Mouse (Mus musculus): ENCODE results near the gene Fgd3. TPM values are rescaled to one million over a fixed set of nuclear protein-coding genes. Genes with fewer than 3 reads are reported as not detected.

Fgd3 gene
- polyA plus RNA-seq, 1 experiment, result 8.5 TPM

DNA sequence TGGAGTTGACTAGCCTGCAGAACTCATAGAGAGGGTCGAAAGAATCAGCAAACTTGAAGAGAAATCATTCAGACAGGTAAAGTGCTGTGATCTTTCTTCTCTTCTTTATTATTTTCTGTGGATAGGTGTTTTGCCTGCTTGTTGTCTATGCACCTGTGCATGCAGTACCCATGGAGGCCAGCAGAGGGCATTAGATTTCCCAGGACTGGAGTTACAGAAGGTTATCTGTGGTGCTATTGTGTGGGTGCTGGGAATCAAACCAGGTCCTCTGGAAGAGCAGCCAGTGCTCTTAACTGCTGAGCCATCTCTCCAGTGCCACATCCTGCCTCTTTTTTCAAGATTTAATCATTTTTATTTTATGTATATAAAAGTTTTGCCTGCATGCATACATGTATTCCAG lies 28.7 kb downstream of the Fgd3 start:
- no peak overlapping the region for H3K27ac ChIP-seq (ENCODE audit: insufficient read depth, low read length)
- H3K4me3 ChIP-seq (ENCODE audit: insufficient read depth, low read length), result no peak overlapping the region
- peak; percentile 1; the same call in 1 of the 2 replicates for TF ChIP-seq CTCF (IDR thresholded peaks at IDR 0.05; ENCODE audit: borderline replicate concordance, insufficient read depth, low read length)
- TF ChIP-seq POLR2A (IDR thresholded peaks at IDR 0.05; ENCODE audit: low read depth, low read length), result no peak
- peaks cover 5% of the 10 kb centered on the region; the same call in 1 of the 2 replicates for H3K4me1 ChIP-seq (ENCODE audit: control insufficient read depth, insufficient read depth, low read length)

DNA sequence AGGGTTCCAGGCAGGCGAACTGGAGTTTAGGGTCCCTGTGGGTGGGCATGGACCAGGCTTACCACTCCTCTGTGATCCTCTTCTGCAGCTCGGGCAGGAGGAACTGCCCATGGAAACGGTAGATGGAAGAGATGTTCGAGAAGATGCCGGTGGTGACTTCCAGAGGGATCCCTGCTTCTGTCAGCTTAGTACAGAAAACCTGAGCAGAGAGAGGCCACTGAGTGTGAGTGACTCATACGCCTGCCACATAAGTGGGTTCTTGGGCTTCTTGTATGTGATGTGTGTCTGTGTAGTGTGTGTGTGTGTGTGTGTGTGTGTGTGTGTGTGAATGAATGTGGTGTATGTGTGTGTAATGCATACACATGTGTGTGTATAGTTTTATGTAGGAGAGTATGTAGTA lies 32.9 kb downstream of the Fgd3 start:
- no peak overlapping the region for H3K27ac ChIP-seq (ENCODE audit: insufficient read depth, low read length)
- no peak for TF ChIP-seq POLR2A (IDR thresholded peaks at IDR 0.05; ENCODE audit: low read depth, low read length)
- no peak for TF ChIP-seq CTCF (IDR thresholded peaks at IDR 0.05; ENCODE audit: borderline replicate concordance, insufficient read depth, low read length)
- no peak overlapping the region for H3K4me3 ChIP-seq (ENCODE audit: insufficient read depth, low read length)
- no peaks in the 10 kb centered on the region for H3K4me1 ChIP-seq (ENCODE audit: control insufficient read depth, insufficient read depth, low read length)

DNA sequence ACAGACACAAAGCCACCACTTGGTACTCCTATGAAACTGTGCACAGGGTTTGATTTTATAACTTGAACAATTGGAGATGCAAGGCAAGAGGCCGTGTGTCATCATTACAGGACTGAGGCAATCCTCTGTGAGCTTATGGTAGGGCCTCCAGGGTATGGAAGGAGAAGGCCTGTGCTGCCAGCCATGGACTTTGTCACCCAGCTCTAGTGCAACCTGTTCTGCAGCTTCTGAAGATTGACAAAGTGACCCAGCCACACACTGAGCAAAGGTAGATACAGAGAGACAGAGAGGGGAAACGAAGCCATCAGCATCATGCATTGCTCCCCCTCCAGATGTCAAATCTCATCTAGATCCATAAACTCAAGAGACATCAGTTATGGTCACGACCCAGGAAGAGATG lies 33.4 kb downstream of the Fgd3 start:
- Histone ChIP-seq H3K4me1 (ENCODE audit: control insufficient read depth, insufficient read depth, low read length) (no peaks in the 10 kb centered on the region), H3K4me3 (ENCODE audit: insufficient read depth, low read length) (no peak overlapping the region), H3K27ac (ENCODE audit: insufficient read depth, low read length) (no peak overlapping the region)
- no peak for TF ChIP-seq CTCF (IDR thresholded peaks at IDR 0.05; ENCODE audit: borderline replicate concordance, insufficient read depth, low read length)
- TF ChIP-seq POLR2A (IDR thresholded peaks at IDR 0.05; ENCODE audit: low read depth, low read length), result no peak

DNA sequence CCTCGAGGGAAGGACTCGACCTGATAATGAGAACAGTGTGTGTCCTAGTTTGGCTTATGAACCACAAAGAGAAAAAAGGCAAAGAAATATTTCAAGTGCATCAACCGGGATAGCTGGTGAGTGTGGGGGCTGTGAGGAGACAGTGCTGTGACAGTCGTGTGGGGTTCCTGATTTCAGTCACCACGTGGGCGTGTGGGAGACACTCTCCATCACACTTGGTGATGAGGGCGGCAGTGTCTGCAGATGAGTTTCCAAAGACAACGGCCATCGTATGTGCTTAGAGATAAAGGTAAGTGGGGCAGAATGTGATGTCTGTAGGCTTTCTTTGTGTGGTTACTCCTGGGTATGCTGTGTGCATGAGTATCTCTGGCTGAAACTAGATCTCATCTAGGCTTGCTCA lies 36.4 kb downstream of the Fgd3 start:
- no peak overlapping the region for H3K27ac ChIP-seq (ENCODE audit: insufficient read depth, low read length)
- H3K4me1 ChIP-seq (ENCODE audit: control insufficient read depth, insufficient read depth, low read length), result no peaks in the 10 kb centered on the region
- no peak overlapping the region for H3K4me3 ChIP-seq (ENCODE audit: insufficient read depth, low read length)
- TF ChIP-seq POLR2A (IDR thresholded peaks at IDR 0.05; ENCODE audit: low read depth, low read length) (no peak), CTCF (IDR thresholded peaks at IDR 0.05; ENCODE audit: borderline replicate concordance, insufficient read depth, low read length) (no peak)

DNA sequence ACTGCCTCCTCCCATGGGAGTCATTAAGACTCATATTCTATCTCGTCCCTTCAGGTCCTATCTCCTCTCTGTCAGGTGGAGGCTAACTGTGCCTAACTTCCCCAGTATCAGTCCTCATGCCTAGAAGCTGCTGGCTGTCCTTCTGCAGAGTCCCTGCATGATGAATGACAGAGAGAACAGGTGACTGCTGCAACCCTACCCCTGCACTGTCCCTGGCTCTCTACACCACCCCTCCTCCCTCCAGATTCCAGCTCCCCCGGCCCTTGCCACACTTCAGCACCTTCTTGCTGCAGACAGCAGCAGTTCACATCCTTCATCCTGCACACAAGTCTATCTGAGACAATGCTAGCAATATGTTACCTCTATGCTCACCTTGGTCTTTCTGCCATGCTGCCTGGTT lies 37.9 kb downstream of the Fgd3 start:
- TF ChIP-seq CTCF (IDR thresholded peaks at IDR 0.05; ENCODE audit: borderline replicate concordance, insufficient read depth, low read length), result no peak
- no peak overlapping the region for H3K27ac ChIP-seq (ENCODE audit: insufficient read depth, low read length)
- no peaks in the 10 kb centered on the region for H3K4me1 ChIP-seq (ENCODE audit: control insufficient read depth, insufficient read depth, low read length)
- no peak overlapping the region for H3K4me3 ChIP-seq (ENCODE audit: insufficient read depth, low read length)

DNA sequence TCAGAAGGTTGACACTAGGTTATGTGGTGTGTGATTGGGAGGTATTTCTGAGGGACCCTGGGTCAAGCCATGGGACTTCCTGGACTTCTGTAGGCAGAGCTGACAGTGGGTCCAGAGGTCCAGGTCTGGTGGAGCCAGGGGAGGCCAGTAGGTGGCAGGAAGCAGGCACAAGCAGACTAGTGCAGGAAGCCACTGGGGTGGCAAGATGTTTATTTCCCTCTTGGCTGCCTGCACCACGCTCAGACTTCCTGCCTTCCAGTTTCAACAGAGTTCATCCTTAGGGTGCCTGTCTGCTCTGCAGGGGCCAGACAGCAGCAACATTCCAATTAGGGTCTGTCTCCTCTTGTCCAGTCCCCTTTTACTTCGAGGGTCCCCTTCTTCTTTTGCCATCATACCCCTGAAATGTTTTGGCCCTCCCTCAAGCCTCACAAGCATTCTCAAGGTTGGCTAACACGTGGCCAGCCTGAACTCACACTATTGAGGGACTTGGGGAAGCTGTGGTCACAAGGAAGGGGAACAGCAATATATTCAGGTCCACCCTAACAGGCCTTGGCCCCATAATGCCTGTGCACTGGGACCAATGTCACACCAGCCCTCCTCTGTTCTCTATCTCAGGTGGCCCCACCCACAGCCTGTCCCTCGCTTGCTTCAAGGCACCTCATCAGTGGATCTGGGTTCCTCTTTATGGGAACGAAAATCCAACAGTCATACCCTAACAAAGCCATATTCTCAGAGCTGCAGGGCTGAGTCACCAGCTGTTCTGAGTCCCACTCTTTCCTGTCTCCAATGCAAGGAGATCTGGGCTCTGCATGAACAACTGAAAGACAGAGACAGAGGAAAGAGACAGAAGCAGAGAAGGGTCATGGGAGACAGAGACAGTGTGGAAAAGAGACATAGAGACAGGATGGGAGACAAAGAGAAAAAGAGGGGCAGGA lies 48.0 kb downstream of the Fgd3 start:
- Histone ChIP-seq H3K4me1 (ENCODE audit: control insufficient read depth, insufficient read depth, low read length) (no peaks in the 10 kb centered on the region), H3K4me3 (ENCODE audit: insufficient read depth, low read length) (no peak overlapping the region), H3K27ac (ENCODE audit: insufficient read depth, low read length) (no peak overlapping the region)
- TF ChIP-seq CTCF (IDR thresholded peaks at IDR 0.05; ENCODE audit: borderline replicate concordance, insufficient read depth, low read length), result no peak
- TF ChIP-seq POLR2A (IDR thresholded peaks at IDR 0.05; ENCODE audit: low read depth, low read length), result no peak

DNA sequence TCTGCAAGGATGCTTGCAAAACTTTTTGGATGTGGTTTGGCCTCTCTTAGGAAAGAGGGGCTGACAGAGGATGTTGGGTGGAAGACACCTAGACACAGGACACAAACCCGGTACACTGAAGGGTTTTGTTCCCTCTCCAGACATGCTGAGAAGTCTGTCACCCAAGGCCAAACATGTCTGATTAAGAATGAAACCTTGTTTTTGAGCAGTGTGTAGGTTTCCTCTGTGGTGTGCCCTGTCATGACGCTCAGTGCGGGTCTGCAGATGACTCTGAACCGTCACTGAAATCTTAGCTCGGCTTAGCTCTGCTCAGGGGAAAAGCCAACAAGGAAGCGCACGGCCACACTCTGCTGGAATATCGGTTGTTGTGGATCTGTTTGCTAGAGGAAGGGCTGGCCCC lies 49.6 kb downstream of the Fgd3 start:
- no peak overlapping the region for H3K27ac ChIP-seq (ENCODE audit: insufficient read depth, low read length)
- TF ChIP-seq CTCF (IDR thresholded peaks at IDR 0.05; ENCODE audit: borderline replicate concordance, insufficient read depth, low read length), result no peak
- no peak for TF ChIP-seq POLR2A (IDR thresholded peaks at IDR 0.05; ENCODE audit: low read depth, low read length)
- no peak overlapping the region for H3K4me3 ChIP-seq (ENCODE audit: insufficient read depth, low read length)
- H3K4me1 ChIP-seq (ENCODE audit: control insufficient read depth, insufficient read depth, low read length), result no peaks in the 10 kb centered on the region

DNA sequence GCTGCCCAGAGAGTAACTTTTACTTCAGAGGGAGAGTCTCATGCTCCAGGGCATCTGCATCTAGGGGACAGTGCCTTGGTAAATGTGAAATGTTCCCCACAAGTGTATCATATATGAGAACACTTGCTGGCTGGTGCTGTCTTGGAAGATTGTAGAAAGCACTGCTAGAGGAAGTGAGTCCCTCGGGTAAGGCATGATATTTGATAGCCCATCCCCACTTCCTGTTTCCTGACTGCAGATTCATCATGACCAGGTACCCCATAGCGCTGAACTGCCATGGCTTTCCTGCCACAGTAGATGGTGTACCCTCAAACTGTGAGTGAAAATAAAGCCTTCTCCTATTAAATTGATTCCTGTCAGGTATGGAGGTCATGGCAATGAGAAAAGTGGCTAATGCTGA lies 52.5 kb downstream of the Fgd3 start:
- TF ChIP-seq POLR2A (IDR thresholded peaks at IDR 0.05; ENCODE audit: low read depth, low read length), result no peak
- TF ChIP-seq CTCF (IDR thresholded peaks at IDR 0.05; ENCODE audit: borderline replicate concordance, insufficient read depth, low read length), result no peak
- no peaks in the 10 kb centered on the region for H3K4me1 ChIP-seq (ENCODE audit: control insufficient read depth, insufficient read depth, low read length)
- no peak overlapping the region for H3K27ac ChIP-seq (ENCODE audit: insufficient read depth, low read length)
- H3K4me3 ChIP-seq (ENCODE audit: insufficient read depth, low read length), result no peak overlapping the region

DNA sequence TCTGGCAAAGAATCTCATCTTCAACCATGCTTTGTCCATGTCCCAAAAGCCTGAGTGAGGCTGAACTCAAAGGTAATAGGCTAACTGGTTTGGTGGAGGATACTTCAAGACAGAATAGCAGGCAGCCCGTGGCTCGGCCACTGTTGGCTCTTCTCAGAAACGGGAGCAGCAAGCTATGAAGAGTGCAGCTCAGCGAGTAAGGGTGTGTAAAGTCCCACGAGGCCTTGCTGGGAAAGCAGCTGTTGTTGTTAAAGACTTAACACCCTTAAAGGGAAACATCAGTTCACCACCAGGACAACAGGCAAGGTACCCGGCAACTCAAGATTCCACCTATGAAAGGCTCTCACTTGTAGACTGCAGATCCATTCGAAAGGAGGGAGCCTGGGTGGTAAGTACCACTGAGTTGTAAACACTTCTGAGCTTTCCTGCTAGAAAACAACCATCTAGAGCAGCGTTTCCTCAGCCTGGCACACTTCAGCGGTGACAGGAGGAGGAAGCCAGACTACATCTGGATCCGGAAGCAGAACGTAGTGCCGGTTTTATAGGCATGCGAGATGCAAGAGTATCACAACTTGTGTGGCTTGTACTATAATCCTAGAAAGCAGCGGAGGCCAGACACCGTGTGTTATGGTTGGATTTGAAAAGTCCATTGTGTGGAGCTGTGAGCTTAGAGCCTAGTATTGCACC lies 59.9 kb downstream of the Fgd3 start:
- Histone ChIP-seq H3K27ac (ENCODE audit: insufficient read depth, low read length) (no peak overlapping the region), H3K4me1 (ENCODE audit: control insufficient read depth, insufficient read depth, low read length) (no peaks in the 10 kb centered on the region), H3K4me3 (ENCODE audit: insufficient read depth, low read length) (no peak overlapping the region)
- TF ChIP-seq CTCF (IDR thresholded peaks at IDR 0.05; ENCODE audit: borderline replicate concordance, insufficient read depth, low read length), result no peak
- no peak for TF ChIP-seq POLR2A (IDR thresholded peaks at IDR 0.05; ENCODE audit: low read depth, low read length)

DNA sequence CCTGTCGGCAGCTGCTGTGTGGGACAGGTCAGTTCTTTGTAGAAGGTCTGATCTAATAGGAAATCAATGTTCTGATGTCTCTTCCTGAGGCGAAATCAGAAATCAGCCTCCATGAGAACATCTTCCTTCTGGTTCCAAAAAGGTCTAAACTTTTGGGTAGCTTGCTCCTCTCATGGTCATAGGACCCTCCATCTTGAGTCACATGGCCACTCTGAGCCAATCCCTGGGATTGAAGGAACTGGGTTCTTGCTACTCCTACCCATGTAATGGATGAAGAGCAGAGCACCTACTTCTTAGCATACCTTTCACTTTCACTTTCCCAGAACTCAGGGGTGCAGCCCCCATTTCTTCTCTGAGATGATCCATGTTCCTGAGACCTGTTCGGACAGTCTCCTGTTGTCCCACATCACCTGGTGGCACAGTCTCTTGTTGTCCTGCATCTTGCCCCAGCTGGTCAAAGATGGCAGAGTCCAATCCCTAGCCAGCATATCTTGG lies 62.2 kb downstream of the Fgd3 start:
- no peak for TF ChIP-seq CTCF (IDR thresholded peaks at IDR 0.05; ENCODE audit: borderline replicate concordance, insufficient read depth, low read length)
- no peak for TF ChIP-seq POLR2A (IDR thresholded peaks at IDR 0.05; ENCODE audit: low read depth, low read length)
- H3K27ac ChIP-seq (ENCODE audit: insufficient read depth, low read length), result no peak overlapping the region
- H3K4me3 ChIP-seq (ENCODE audit: insufficient read depth, low read length), result no peak overlapping the region
- no peaks in the 10 kb centered on the region for H3K4me1 ChIP-seq (ENCODE audit: control insufficient read depth, insufficient read depth, low read length)
